Mouse (Mus musculus) heart, embryonic 11.5 days (tissue): ENCODE results near the gene Wdtc1. TPM values are rescaled to one million over a fixed set of nuclear protein-coding genes. Genes with fewer than 3 reads are reported as not detected.

ENCODE experiments used
- ATAC-seq: fragments of 200-750 bp; cut with Nextera tagmentation; replicated peaks from 2 replicates; pipeline ENCODE4 v1.8.0; 2017; ENCODE audit warnings: moderate library complexity; ENCODE audit not compliant: insufficient number of reproducible peaks, low FRiP score, low TSS enrichment
- H3K27ac ChIP-seq: fragments of 300-500 bp; sonication (generic); 2 replicates; pipeline ENCODE4 v1.5.1; 2014; ENCODE audit warnings: mild to moderate bottlenecking, low read depth, low read length
- H3K27me3 ChIP-seq: fragments of 300-500 bp; sonication (generic); 2 replicates; pipeline ENCODE4 v1.6.1; 2014; ENCODE audit warnings: mild to moderate bottlenecking, low read length, mixed read lengths; ENCODE audit not compliant: control insufficient read depth, insufficient read depth
- H3K36me3 ChIP-seq: fragments of 300-500 bp; sonication (generic); 2 replicates; pipeline ENCODE4 v1.6.1; 2014; ENCODE audit warnings: mild to moderate bottlenecking, low read length, moderate library complexity, mixed read lengths; ENCODE audit not compliant: control insufficient read depth, insufficient read depth
- H3K4me1 ChIP-seq: fragments of 300-500 bp; sonication (generic); 2 replicates; pipeline ENCODE4 v1.6.1; 2014; ENCODE audit warnings: low read length; ENCODE audit not compliant: control insufficient read depth, insufficient read depth
- H3K4me2 ChIP-seq: fragments of 300-500 bp; sonication (generic); 2 replicates; pipeline ENCODE4 v1.6.1; 2014; ENCODE audit warnings: mild to moderate bottlenecking, moderate library complexity
- H3K4me3 ChIP-seq: fragments of 300-500 bp; sonication (generic); 2 replicates; pipeline ENCODE4 v1.5.1; 2014; ENCODE audit warnings: low read depth, low read length
- H3K9ac ChIP-seq: fragments of 300-500 bp; sonication (generic); 2 replicates; pipeline ENCODE4 v1.6.1; 2014; ENCODE audit warnings: mild to moderate bottlenecking, low read depth, low read length, moderate library complexity
- H3K9me3 ChIP-seq: fragments of 300-500 bp; sonication (generic); replicated peaks from 2 replicates; pipeline ENCODE4 v1.6.1; 2016; ENCODE audit warnings: low read length; ENCODE audit not compliant: control insufficient read depth
- WGBS: fragments of 180-500 bp; shearing (Covaris S2); extraction: QIAGEN DNeasy Blood & Tissue Kit; methylation state at CpG from one replicate; pipeline ENCODE4 v1.1.7; 2014; ENCODE audit not compliant: insufficient replicate concordance; 5-methylcytosine and 5-hydroxymethylcytosine counted together
- polyA plus RNA-seq: library from polyadenylated mRNA; unstranded; fragments of >200 nt; fragmentation: Nextera tagmentation; extraction: Ambion mirVana; gene quantifications from 2 replicates; pipeline ENCODE4 v1.2.1, GENCODE M21; 2014

Wdtc1 gene
- polyA plus RNA-seq, 1 experiment from 2014 or later = 13.3 TPM

DNA sequence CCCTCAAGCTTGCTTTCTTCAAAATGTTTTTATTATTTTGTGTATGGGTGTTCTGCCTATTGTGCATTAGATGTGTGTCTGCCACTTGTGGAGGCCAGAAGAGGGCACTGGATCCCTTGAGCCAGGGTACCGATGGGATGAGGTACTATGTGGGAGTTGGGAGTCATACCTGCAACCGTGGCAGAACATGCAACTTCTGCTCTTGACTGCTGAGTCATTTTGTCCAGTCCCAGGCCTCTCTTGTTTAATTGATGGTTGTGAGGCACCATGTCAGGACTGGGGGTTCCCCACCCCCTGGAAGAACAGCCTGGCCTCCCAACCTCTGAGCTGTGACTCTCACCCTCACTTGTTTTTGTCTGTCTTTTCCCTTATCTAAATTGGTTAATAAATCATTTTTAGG is 88.7 kb downstream of the Wdtc1 start:
- ATAC-seq = no peak
- H3K9me3 ChIP-seq = 0 out of 2 replicates have a peak, but pooled peaks cover 3% of the 10 kb centered on the region
- H3K4me2 ChIP-seq = no peak overlapping the region
- H3K9ac ChIP-seq = no peak overlapping the region
- H3K27me3 ChIP-seq = no peaks in the 10 kb centered on the region
- peaks cover 38% of the 10 kb centered on the region for H3K36me3 ChIP-seq
- H3K4me1 ChIP-seq = no peaks in the 10 kb centered on the region
- no peak overlapping the region for H3K27ac ChIP-seq
- 96% methylated on average over 2 of the region's 2 CpGs for WGBS
- no peak overlapping the region for H3K4me3 ChIP-seq

DNA sequence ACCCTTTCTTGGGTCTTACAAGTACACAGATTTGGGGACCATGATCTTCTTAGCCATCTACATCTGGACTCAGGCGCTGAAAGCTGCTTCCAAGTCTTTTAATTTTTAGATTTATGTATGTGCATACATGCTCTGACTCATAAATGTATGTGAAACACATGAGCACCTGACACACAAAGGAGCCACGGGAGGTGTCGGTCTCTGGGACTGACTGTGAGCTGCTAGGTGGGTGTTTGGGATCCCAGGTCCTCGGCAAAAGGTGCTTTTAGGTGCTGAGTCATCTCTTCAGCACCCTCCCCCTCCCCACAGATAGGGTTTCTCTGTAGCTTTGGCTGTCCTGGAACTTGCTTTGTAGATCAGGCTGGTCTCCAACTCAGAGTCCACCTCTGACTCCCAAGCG is 89.5 kb downstream of the Wdtc1 start:
- Histone ChIP-seq H3K36me3 (peaks cover 35% of the 10 kb centered on the region), H3K4me3 (no peak overlapping the region), H3K27ac (no peak overlapping the region), H3K9me3 (0 out of 2 replicates have a peak, but pooled peaks cover 3% of the 10 kb centered on the region), H3K4me2 (no peak overlapping the region), H3K4me1 (no peaks in the 10 kb centered on the region), H3K27me3 (0 out of 2 replicates have a peak, but pooled peaks cover 3% of the 10 kb centered on the region), H3K9ac (no peak overlapping the region)
- ATAC-seq = no peak
- 80% methylated on average over 5 of the region's 5 CpGs for WGBS

DNA sequence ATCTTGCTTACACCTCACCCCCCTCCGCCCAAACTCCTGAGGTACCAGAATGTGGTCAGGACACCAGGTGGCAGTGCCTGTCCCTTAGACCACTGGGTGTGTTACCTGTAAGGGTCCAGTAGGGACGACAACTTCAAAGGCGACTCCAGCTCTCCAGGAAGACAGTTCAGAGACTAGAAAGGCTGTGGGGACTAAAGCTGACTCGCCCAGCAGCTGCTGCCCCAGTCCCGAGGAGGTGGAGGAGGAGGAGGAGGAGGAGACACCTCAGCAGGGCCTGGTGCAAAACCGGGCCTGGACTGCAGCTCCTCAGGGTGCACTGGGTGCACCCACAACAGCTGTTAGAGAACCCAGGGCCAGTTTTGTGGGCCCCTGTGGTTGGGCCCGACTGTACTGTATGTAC is 90.4 kb downstream of the Wdtc1 start, which contains the start of gene Sytl1:
TSS of gene Sytl1 (minus strand) at position 232 of the 400 bp plus-strand sequence.
- Histone ChIP-seq H3K27ac (no peak within 1 kb of the TSS), H3K4me3 (no peak within 1 kb of the TSS)
- WGBS = 33% methylated on average over 7 of the region's 7 CpGs

DNA sequence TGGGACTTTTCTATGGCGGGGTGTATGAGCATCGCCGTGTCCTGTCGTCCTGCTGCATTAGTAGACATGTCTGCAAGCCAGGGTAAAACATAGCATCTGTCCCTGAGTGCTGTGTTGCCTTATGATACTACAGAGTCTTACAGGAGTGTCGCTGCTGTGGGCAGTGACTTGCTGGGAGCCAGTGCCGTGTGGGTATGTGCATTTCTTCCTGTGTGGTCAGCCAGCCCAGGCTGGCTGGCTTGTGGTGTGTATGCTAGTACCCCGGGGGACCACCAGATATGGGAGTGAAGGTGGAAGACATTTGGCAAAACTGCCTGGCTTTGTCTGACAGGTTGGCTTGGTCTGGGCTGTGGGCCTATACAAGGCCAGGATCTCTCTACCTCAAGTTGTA is 90.9 kb downstream of the Wdtc1 start:
- Histone ChIP-seq H3K9me3 (0 out of 2 replicates have a peak, but pooled peaks cover 3% of the 10 kb centered on the region), H3K4me3 (no peak overlapping the region), H3K4me1 (no peaks in the 10 kb centered on the region), H3K4me2 (no peak overlapping the region), H3K9ac (no peak overlapping the region), H3K27me3 (peaks cover 12% of the 10 kb centered on the region), H3K36me3 (peaks cover 27% of the 10 kb centered on the region), H3K27ac (no peak overlapping the region)
- no peak for ATAC-seq
- WGBS = 61% methylated on average over 7 of the region's 7 CpGs

More for the DNA sequence above, 90.4 kb downstream of the Wdtc1 start, which contains the start of gene Sytl1:
- Histone ChIP-seq H3K4me2 (no peak within 1 kb of the TSS), H3K9ac (no peak within 1 kb of the TSS; the same call in 1 of the 2 replicates), H3K4me1 (no peaks in the 10 kb centered on the region), H3K9me3 (0 out of 2 replicates have a peak, but pooled peaks cover 3% of the 10 kb centered on the region), H3K27me3 (peaks cover 7% of the 10 kb centered on the region), H3K36me3 (peaks cover 31% of the 10 kb centered on the region)
- no peak for ATAC-seq

DNA sequence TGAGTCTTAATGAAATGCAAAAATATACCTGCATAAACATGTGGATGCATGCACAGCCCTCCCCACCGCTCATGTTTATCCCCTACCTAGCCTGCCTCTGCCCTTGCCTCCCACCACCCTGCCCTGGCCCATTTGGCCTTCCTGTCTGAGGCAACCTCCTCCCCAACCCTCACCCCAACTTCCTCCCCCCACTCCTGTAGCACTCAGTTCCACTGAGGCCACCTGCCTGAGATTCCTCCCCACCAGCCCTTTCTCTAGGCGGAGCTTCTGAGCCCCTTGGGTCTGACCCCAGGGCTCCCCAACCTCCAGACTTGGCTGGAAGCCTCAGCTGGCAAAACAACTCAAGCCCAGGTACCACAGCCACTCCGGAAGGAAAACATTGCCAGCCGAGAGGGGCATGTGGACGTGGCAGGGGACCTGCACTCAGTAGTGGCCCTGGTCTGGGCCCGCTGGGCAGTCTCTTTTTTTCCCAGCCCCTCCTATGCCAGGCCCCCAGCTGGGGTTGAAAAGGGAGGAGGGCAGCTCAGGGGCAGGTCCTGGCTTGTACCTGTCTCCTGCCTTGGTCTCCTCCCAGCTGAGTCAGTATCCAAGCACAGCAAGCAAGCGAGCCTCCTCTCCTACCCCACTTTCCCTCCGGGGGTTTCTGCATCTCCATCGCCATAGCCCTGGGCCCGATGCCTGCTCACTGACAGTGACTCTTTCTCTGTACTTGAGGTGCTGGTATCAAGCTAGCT is 91.5 kb downstream of the Wdtc1 start:
- no peak overlapping the region for H3K4me2 ChIP-seq

DNA sequence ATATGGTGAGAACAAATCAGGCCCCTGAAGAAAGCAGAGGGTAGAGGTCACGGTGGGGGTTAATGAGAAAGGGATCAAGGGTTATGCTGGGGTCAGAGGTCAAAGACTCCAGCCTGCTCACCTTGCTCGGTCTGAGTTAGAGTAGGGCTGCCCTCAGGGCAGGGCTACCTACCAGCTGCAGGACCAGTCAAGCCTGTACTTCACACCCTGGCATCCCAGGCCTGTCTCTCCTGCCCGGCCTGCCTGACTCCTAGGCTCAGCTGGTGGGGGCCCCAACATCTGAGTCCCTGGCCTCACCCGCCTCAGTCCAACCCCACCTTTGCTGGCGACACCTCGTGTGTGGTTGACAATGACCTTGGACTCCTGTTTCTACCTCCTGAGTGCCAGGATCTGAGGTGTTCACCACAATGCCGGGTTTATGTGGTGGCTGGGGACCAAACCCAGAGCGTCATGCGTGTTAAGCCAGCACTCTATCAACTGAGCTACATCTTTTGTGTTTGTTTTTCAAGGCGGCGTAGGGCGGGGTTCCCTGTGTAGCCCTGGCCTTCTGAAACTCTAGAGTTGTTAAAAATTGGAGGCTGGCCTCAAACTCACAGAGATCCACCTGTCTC is 95.4 kb downstream of the Wdtc1 start:
- 64% methylated on average over 12 of the region's 12 CpGs for WGBS
- Histone ChIP-seq H3K4me1 (peaks cover 3% of the 10 kb centered on the region; the same call in 1 of the 2 replicates), H3K27me3 (peaks cover 45% of the 10 kb centered on the region), H3K4me3 (no peak overlapping the region), H3K9me3 (no peaks in the 10 kb centered on the region), H3K4me2 (no peak overlapping the region), H3K36me3 (no peaks in the 10 kb centered on the region), H3K27ac (no peak overlapping the region), H3K9ac (no peak overlapping the region)
- ATAC-seq = no peak

More for the DNA sequence above, 91.5 kb downstream of the Wdtc1 start:
- Histone ChIP-seq H3K27ac (no peak overlapping the region), H3K27me3 (peaks cover 18% of the 10 kb centered on the region), H3K4me3 (no peak overlapping the region), H3K9me3 (0 out of 2 replicates have a peak, but pooled peaks cover 3% of the 10 kb centered on the region), H3K9ac (no peak overlapping the region; the same call in 1 of the 2 replicates), H3K4me1 (peaks cover 1% of the 10 kb centered on the region; the same call in 1 of the 2 replicates), H3K36me3 (peaks cover 27% of the 10 kb centered on the region)
- WGBS = 47% methylated on average over 10 of the region's 10 CpGs
- no peak for ATAC-seq

DNA sequence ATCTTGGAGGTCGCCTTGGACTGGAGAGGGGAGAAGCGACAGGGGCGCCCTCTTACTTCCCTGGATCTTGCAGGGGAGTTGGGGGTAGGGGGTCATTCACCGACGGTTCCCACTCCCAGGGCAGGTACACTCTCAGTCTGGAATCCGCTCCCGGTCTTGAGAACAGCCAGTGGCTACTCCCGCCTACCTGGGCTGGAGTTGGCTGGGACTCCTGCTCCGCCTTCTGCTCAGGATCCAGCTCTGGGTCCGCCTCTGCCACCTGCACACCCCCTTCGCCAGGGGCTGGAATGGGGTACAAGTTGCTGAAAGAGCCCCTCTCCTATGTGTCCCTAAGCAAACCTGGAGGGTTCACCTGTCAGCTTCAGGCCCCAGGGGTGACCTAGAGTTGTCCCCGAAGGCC is 96.1 kb downstream of the Wdtc1 start:
- peaks cover 3% of the 10 kb centered on the region; the same call in 1 of the 2 replicates for H3K4me1 ChIP-seq
- 0 out of 2 replicates have a peak overlapping the region, but pooled peaks have one; percentile 40 for H3K9ac ChIP-seq
- H3K4me2 ChIP-seq = peak overlapping the region; percentile 8; the same call in 1 of the 2 replicates
- no peak overlapping the region for H3K27ac ChIP-seq
- H3K9me3 ChIP-seq = no peaks in the 10 kb centered on the region
- H3K4me3 ChIP-seq = no peak overlapping the region
- 33% methylated on average over 12 of the region's 12 CpGs for WGBS
- no peaks in the 10 kb centered on the region for H3K36me3 ChIP-seq
- no peak for ATAC-seq
- peaks cover 51% of the 10 kb centered on the region for H3K27me3 ChIP-seq

DNA sequence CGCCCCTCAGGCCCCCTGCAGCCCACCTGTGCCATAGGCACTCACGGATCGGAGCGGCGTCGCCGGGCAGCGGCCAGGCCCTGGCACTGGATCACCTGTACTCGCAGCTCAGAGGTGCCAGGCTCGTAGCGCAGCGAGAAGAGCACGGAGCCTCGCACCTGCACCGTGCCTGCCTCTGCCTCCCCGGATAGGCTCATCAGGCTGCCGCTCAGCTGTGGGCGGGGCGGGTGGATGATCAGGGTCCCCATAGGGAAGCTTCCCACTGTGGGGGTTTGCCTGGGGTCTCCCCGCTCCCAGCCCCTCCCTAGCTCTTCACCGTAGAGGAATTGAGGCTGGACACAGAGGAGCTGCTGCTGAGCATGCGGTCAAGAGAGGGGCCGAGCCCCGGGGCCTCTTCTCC is 96.5 kb downstream of the Wdtc1 start:
- Histone ChIP-seq H3K27me3 (peaks cover 55% of the 10 kb centered on the region), H3K36me3 (no peaks in the 10 kb centered on the region), H3K9me3 (no peaks in the 10 kb centered on the region), H3K4me2 (peak overlapping the region; percentile 8; the same call in 1 of the 2 replicates), H3K9ac (0 out of 2 replicates have a peak overlapping the region, but pooled peaks have one; percentile 40), H3K4me3 (0 out of 2 replicates have a peak overlapping the region, but pooled peaks have one; percentile 11), H3K27ac (no peak overlapping the region), H3K4me1 (peaks cover 3% of the 10 kb centered on the region; the same call in 1 of the 2 replicates)
- no peak for ATAC-seq
- WGBS = 15% methylated on average over 23 of the region's 24 CpGs
